Mouse (Mus musculus): ENCODE results near the gene Fam71e1.

- TF ChIP-seq CTCF (IDR thresholded peaks at IDR 0.05; ENCODE audit: low read depth) (no peak), EP300 (IDR thresholded peaks at IDR 0.05; ENCODE audit: low read depth) (no peak)
Observed at GRCm38 (mm10) chr7:44542555-44542954, 46.2 kb downstream of the Fam71e1 start.
